Mouse (Mus musculus): Measurements from ENCODE around the gene Glud1.

DNA sequence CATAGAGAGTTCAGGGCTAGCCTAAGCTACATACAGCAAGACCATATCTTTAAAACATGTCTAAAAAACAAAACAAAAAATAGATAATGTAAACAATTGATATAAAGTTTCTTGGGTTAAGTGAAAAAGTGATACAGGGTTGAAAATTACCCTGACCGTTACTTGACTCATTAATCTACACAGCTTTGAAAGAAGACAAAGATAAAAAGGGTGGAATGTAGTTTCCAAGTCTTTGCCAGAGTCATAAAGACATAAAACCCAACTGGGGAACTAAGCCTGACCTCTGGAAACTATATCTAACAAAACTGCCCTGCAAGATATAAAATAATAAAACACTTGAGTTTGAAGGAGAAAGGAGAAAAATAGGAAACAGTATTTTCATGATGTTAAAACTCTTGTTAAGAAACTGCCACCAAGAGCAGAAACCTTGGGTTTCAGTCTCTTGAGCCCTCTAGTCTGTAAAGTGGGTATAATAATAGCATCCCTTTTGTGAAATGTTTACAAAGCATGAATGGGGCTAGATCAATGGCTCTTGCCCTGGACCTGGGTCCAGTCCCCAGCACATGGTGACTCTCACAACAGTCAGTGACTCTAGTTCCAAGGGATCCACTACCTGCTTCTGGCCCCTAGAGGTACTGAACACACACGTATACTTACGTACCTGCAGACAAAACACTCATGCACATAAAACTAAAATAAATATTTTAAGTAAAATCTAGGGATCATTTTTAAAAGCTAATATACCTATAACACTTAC, 21.1 kb upstream of the Glud1 start:
- no peak for TF ChIP-seq CTCF (IDR thresholded peaks at IDR 0.05; ENCODE audit: borderline replicate concordance, control insufficient read depth, extremely low read depth, insufficient read depth, low read length, poor library complexity)
- no peak for TF ChIP-seq POLR2A (IDR thresholded peaks at IDR 0.05; ENCODE audit: control insufficient read depth, extremely low read depth, insufficient read depth, low read length, poor library complexity)
